Comparison of ENCODE assay signal across 14 mouse cellular contexts in the genomic region with DNA sequence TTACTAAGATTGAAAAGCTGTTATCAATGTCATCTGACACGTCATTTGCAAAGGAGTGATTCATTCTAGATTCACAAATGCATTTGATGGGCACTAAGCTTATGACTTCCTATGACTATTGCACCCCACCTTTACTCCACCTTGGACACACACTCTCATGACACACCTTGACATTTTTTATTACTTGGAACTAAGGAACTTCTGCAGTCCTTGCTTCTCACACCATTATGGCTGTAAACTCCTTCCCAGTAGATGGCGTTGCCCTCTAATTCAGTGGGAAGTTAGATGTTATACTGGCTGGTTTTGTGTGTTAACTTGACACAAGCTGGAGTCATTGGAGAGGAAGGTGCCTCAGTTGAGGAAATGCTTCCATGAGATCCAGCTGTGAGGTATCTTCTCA.
"Had no signal": no experiment of that assay in that cellular context is flagged by ENCODE, and none has a peak within 500 bp of the region (broad histone marks: within the 10 kb centered on the region; RNA-seq: fewer than 3 reads in every experiment).

No protein-coding gene starts in this region.

- H3K36me3 ChIP-seq: limb, embryonic 10.5 days; lung, embryonic 15.5 days; midbrain, embryonic 15.5 days; neural tube, embryonic 12.5 days had no signal

- H3K9me3 ChIP-seq: limb, embryonic 10.5 days; lung, embryonic 15.5 days; midbrain, embryonic 15.5 days; neural tube, embryonic 12.5 days had no signal

- DNase-seq: kidney, adult 11 months; kidney, adult 9 months; kidney, postnatal 36 days; lung, postnatal 14 days; thymus, adult 2 months; thymus, postnatal 25 days had no signal

- H3K4me2 ChIP-seq: lung, embryonic 15.5 days; midbrain, embryonic 11.5 days; midbrain, embryonic 15.5 days; neural tube, embryonic 12.5 days had no signal

- H3K27me3 ChIP-seq: lung, embryonic 15.5 days; midbrain, embryonic 15.5 days; neural tube, embryonic 12.5 days had no signal

- H3K4me3 ChIP-seq: limb, embryonic 10.5 days; lung, embryonic 15.5 days; megakaryocyte, embryonic 14.5 days; midbrain, embryonic 15.5 days; neural tube, embryonic 12.5 days had no signal

- H3K27ac ChIP-seq: kidney, postnatal 0 days; limb, embryonic 10.5 days; lung, embryonic 15.5 days; macrophage; midbrain, embryonic 15.5 days; neural tube, embryonic 12.5 days had no signal

- H3K9ac ChIP-seq: lung, embryonic 15.5 days; midbrain, embryonic 15.5 days; neural tube, embryonic 12.5 days had no signal

- H3K4me1 ChIP-seq: limb, embryonic 10.5 days; lung, embryonic 15.5 days; midbrain, embryonic 15.5 days; neural tube, embryonic 12.5 days had no signal

- ATAC-seq: midbrain, embryonic 15.5 days had no signal
